Mouse (Mus musculus): ENCODE measurements around the gene Rab4b. TPM values are rescaled to one million over a fixed set of nuclear protein-coding genes. Genes with fewer than 3 reads are reported as not detected.
A peak's percentile ranks its signal among the peaks of the same experiment; 100 is the strongest.

The Rab4b gene
- total and polyA plus RNA-seq, 3 experiments = 14.6 to 182 (median 36.5) TPM

DNA sequence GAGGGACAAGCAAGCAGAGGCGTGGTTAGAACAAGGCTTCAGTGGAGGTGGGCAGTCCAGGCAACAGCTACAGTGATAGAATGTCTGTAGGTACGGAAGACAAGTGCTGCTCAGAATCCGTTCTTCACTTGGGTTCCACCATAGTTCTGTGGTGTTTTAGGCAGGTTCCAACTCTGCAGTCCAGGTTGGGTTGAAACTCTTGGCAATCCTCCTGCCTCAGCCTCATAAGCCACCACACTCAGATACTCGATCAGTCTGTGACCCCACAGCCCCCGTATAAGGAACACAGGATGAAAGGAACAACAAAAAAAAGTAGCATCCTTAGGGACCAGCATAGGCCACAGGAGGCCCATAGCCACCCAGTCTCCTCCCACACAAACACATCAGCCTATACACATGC lies 13.7 kb upstream of the Rab4b start:
- Histone ChIP-seq H3K27me3 (ENCODE audit: insufficient read depth, low read length) (no peaks in the 10 kb centered on the region), H3K36me3 (replicated peaks) (peaks cover 79% of the 10 kb centered on the region), H3K4me1 (ENCODE audit: insufficient read depth, low read depth, low read length) (peaks cover 57% of the 10 kb centered on the region), H3K9me3 (replicated peaks) (no peaks in the 10 kb centered on the region), H3K4me3 (ENCODE audit: low read depth, low read length) (no peak overlapping the region)
- no peak for ATAC-seq (ENCODE audit: extremely low read depth, insufficient number of reproducible peaks, low FRiP score, poor library complexity, severe bottlenecking)
- no peak for DNase-seq (ENCODE audit: low spot score)
- TF ChIP-seq GATA2 (IDR thresholded peaks at IDR 0.05; ENCODE audit: borderline replicate concordance, low read depth, low read length) = no peak
- no peak for TF ChIP-seq POLR2AphosphoS5 (IDR thresholded peaks at IDR 0.05; ENCODE audit: insufficient replicate concordance, low read depth, low read length)
- TF ChIP-seq CTCF (IDR thresholded peaks at IDR 0.05; ENCODE audit: low read depth, low read length) = no peak
- no peak for TF ChIP-seq TAL1 (conservative IDR thresholded peaks at IDR 0.05; ENCODE audit: low read depth, low read length)
- no peak for TF ChIP-seq GATA1 (IDR thresholded peaks at IDR 0.05; ENCODE audit: borderline replicate concordance, low read length)

DNA sequence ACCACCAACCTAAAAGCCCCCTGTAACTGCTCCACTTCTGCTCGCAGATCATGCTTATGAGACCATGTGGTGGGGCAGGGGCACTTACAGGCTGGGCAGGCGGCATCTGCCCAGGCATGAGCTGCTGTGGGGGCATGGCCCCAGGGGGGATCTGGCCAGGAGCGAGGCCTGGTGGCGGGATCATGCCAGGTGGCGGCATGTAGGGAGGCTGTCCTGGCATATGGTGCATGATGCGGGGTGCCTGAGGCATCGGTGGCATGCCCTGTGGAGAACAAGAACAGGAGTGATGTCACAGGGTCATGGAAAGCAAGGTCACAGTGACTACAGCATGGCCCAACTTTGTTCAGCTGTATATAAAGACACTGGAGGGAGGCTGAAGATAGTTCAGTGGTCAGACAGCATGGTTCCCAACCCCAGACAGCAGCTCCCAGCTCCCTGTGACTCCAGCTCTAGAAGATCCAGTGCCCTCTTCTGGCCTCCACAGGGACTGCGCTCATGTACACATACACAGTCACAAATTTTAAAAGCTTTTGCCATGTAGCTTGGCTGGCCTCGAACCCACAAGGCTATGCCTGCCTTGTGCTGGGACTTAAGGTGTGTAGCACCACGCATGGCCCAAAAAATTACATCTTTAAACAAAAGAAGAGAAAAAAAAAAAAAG lies 10.7 kb upstream of the Rab4b start:
- DNase-seq (ENCODE audit: low spot score) (no peak), ATAC-seq (ENCODE audit: extremely low read depth, insufficient number of reproducible peaks, low FRiP score, poor library complexity, severe bottlenecking) (no peak)
- no peaks in the 10 kb centered on the region for H3K27me3 ChIP-seq (ENCODE audit: insufficient read depth, low read length)
- no peak overlapping the region; the same call in 1 of the 2 replicates for H3K4me3 ChIP-seq (ENCODE audit: low read depth, low read length)
- TF ChIP-seq TAL1 (conservative IDR thresholded peaks at IDR 0.05; ENCODE audit: low read depth, low read length) = no peak
- peak; percentile 4; the same call in 1 of the 2 replicates for TF ChIP-seq CTCF (IDR thresholded peaks at IDR 0.05; ENCODE audit: low read depth, low read length)
- H3K4me1 ChIP-seq (ENCODE audit: insufficient read depth, low read depth, low read length) = peaks cover 54% of the 10 kb centered on the region
- peaks cover 98% of the 10 kb centered on the region for H3K36me3 ChIP-seq (replicated peaks)
- H3K9me3 ChIP-seq (replicated peaks) = no peaks in the 10 kb centered on the region

DNA sequence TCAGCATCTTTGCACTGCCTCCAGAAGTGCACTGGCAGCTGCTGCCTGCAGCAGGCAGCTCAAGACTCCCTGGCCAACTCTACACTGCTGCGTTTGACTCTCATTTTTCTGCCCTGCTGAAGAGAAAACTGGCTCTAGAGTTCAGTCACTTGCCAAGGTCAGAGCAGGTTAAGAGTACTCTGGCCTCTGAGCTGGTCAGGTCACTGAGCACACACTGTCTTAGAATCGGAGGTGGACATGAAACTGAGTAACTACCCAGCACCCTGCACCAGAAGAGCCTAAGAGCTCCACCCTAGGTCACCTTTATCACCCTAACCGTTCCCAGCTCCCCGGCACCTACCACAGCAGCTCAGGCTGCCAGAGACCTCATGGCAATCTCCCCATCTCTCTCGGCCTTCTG lies 7.3 kb upstream of the Rab4b start:
- peaks cover 29% of the 10 kb centered on the region for H3K4me1 ChIP-seq (ENCODE audit: insufficient read depth, low read depth, low read length)
- ATAC-seq (ENCODE audit: extremely low read depth, insufficient number of reproducible peaks, low FRiP score, poor library complexity, severe bottlenecking) (no peak), DNase-seq (ENCODE audit: low spot score) (no peak)
- TF ChIP-seq TAL1 (conservative IDR thresholded peaks at IDR 0.05; ENCODE audit: low read depth, low read length) (no peak), POLR2AphosphoS5 (IDR thresholded peaks at IDR 0.05; ENCODE audit: insufficient replicate concordance, low read depth, low read length) (no peak), GATA2 (IDR thresholded peaks at IDR 0.05; ENCODE audit: borderline replicate concordance, low read depth, low read length) (no peak), GATA1 (IDR thresholded peaks at IDR 0.05; ENCODE audit: borderline replicate concordance, low read length) (no peak), CTCF (IDR thresholded peaks at IDR 0.05; ENCODE audit: low read depth, low read length) (no peak)
- H3K27me3 ChIP-seq (ENCODE audit: insufficient read depth, low read length) = no peaks in the 10 kb centered on the region
- no peak overlapping the region for H3K4me3 ChIP-seq (ENCODE audit: low read depth, low read length)
- H3K9me3 ChIP-seq (replicated peaks) = no peaks in the 10 kb centered on the region
- peaks cover 93% of the 10 kb centered on the region for H3K36me3 ChIP-seq (replicated peaks)

GRCm38 (mm10) chr7:27184964-27185363 lies 6.3 kb upstream of the Rab4b start:
- DNase-seq (ENCODE audit: low spot score) = peak; percentile 35
- H3K27me3 ChIP-seq (ENCODE audit: insufficient read depth, low read length) = no peaks in the 10 kb centered on the region
- no peaks in the 10 kb centered on the region for H3K9me3 ChIP-seq (replicated peaks)
- no peak overlapping the region for H3K4me3 ChIP-seq (ENCODE audit: low read depth, low read length)
- peaks cover 30% of the 10 kb centered on the region for H3K4me1 ChIP-seq (ENCODE audit: insufficient read depth, low read depth, low read length)
- peak; percentile 28; the same call in 1 of the 2 replicates for ATAC-seq (ENCODE audit: extremely low read depth, insufficient number of reproducible peaks, low FRiP score, poor library complexity, severe bottlenecking)
- TF ChIP-seq CTCF (IDR thresholded peaks at IDR 0.05; ENCODE audit: low read depth, low read length) = peak; percentile 96
- TF ChIP-seq TAL1 (conservative IDR thresholded peaks at IDR 0.05; ENCODE audit: low read depth, low read length) = no peak
- H3K36me3 ChIP-seq (replicated peaks) = peaks cover 87% of the 10 kb centered on the region

GRCm38 (mm10) chr7:27182498-27182897 lies 3.8 kb upstream of the Rab4b start:
- Histone ChIP-seq H3K4me3 (ENCODE audit: low read depth, low read length) (no peak overlapping the region), H3K4me1 (ENCODE audit: insufficient read depth, low read depth, low read length) (peaks cover 35% of the 10 kb centered on the region), H3K9me3 (replicated peaks) (no peaks in the 10 kb centered on the region), H3K27me3 (ENCODE audit: insufficient read depth, low read length) (no peaks in the 10 kb centered on the region), H3K36me3 (replicated peaks) (peaks cover 63% of the 10 kb centered on the region)
- DNase-seq (ENCODE audit: low spot score) (no peak), ATAC-seq (ENCODE audit: extremely low read depth, insufficient number of reproducible peaks, low FRiP score, poor library complexity, severe bottlenecking) (no peak)
- TF ChIP-seq GATA2 (IDR thresholded peaks at IDR 0.05; ENCODE audit: borderline replicate concordance, low read depth, low read length) = no peak
- TF ChIP-seq GATA1 (IDR thresholded peaks at IDR 0.05; ENCODE audit: borderline replicate concordance, low read length) = no peak
- no peak for TF ChIP-seq TAL1 (conservative IDR thresholded peaks at IDR 0.05; ENCODE audit: low read depth, low read length)
- TF ChIP-seq POLR2AphosphoS5 (IDR thresholded peaks at IDR 0.05; ENCODE audit: insufficient replicate concordance, low read depth, low read length) = no peak
- no peak for TF ChIP-seq CTCF (IDR thresholded peaks at IDR 0.05; ENCODE audit: low read depth, low read length)

DNA sequence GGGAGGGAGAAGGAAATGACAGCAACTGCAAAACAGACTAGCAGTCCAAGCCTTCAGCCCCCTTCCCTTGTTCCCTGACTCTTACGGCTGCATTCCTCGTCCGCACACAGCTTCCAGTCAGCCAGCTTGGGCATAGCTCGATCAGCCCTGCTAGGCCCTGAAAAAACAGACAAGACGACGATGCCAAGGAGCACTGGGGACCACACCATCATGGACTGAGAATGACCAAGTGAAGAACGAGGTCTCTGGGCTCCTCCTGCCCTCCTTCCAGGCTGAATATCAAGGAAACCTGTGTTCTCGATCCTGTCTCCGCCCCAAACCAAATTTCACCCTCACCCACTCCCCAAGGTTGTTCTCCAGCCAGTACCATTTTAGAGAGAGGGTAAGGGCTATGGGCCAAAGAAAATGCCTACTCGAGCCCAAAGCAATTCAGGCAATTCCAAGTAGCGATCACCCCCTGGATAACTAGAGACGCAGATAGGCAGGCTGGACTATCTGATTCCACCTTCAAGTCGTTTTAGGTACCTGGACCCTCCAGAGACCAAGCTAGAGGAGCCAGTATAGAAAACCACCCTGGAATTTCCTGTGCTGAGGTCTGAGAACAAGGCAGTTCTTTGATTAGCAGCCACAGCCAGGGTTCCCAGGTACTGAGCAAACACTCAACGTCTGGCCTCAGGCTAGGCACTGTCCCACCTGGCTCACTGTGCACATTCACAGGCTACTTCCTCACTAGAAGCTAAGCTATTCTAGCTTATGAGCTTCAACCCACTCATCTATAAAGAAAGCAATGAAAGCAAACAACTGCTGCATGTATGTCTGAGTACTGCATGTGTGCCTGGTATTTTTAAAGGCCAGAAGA lies 2.4 kb upstream of the Rab4b start, which contains the start of the genes Gm21983 and Mia:
Gene Gm21983, minus strand, starts transcription at position 250 of the 859 bp plus-strand sequence.
Gene Mia, minus strand, starts transcription at position 321 of the 859 bp plus-strand sequence.
- Histone ChIP-seq H3K9me3 (replicated peaks) (no peaks in the 10 kb centered on the region), H3K27me3 (ENCODE audit: insufficient read depth, low read length) (no peaks in the 10 kb centered on the region), H3K4me3 (ENCODE audit: low read depth, low read length) (no peak within 1 kb of the TSS), H3K36me3 (replicated peaks) (peaks cover 48% of the 10 kb centered on the region), H3K4me1 (ENCODE audit: insufficient read depth, low read depth, low read length) (peaks cover 33% of the 10 kb centered on the region)
- no peak for DNase-seq (ENCODE audit: low spot score)
- no peak for TF ChIP-seq GATA2 (IDR thresholded peaks at IDR 0.05; ENCODE audit: borderline replicate concordance, low read depth, low read length)
- no peak for TF ChIP-seq TAL1 (conservative IDR thresholded peaks at IDR 0.05; ENCODE audit: low read depth, low read length)
- no peak for TF ChIP-seq CTCF (IDR thresholded peaks at IDR 0.05; ENCODE audit: low read depth, low read length)
- TF ChIP-seq POLR2AphosphoS5 (IDR thresholded peaks at IDR 0.05; ENCODE audit: insufficient replicate concordance, low read depth, low read length) = no peak
- TF ChIP-seq GATA1 (IDR thresholded peaks at IDR 0.05; ENCODE audit: borderline replicate concordance, low read length) = no peak
- ATAC-seq (ENCODE audit: extremely low read depth, insufficient number of reproducible peaks, low FRiP score, poor library complexity, severe bottlenecking) = no peak

All from G1E (cell line).